Mouse (Mus musculus) forebrain, postnatal 0 days (tissue): Measurements from ENCODE around the gene Kars. TPM values are rescaled to one million over a fixed set of nuclear protein-coding genes. Genes with fewer than 3 reads are reported as not detected.

Experiments used
- ATAC-seq: fragments of 200-750 bp; cut with Nextera tagmentation; 2 replicates; pipeline ENCODE4 v1.8.0; 2017; ENCODE audit warnings: mild to moderate bottlenecking, moderate library complexity
- DNase-seq: peaks from one replicate; pipeline ENCODE4 v3.0.0-alpha.2; 2015
- H3K27ac ChIP-seq: fragments of 300-500 bp; sonication (generic); 2 replicates; pipeline ENCODE4 v1.5.1; 2014; ENCODE audit warnings: low read depth, mild to moderate bottlenecking, antibody characterized with exemption, low read length, moderate library complexity, mixed read lengths
- H3K27me3 ChIP-seq: fragments of 300-500 bp; sonication (generic); 2 replicates; pipeline ENCODE4 v1.6.1; 2014; ENCODE audit warnings: mild to moderate bottlenecking, low read length, mixed read lengths; ENCODE audit not compliant: insufficient read depth
- H3K36me3 ChIP-seq: fragments of 300-500 bp; sonication (generic); 2 replicates; pipeline ENCODE4 v1.6.1; 2014; ENCODE audit warnings: mild to moderate bottlenecking, moderate library complexity; ENCODE audit not compliant: insufficient read depth
- H3K4me1 ChIP-seq: fragments of 300-500 bp; sonication (generic); 2 replicates; pipeline ENCODE4 v1.6.1; 2014; ENCODE audit warnings: antibody characterized with exemption; ENCODE audit not compliant: insufficient read depth
- H3K4me2 ChIP-seq: fragments of 300-500 bp; sonication (generic); 2 replicates; pipeline ENCODE4 v1.6.1; 2014; ENCODE audit warnings: low read depth, mild to moderate bottlenecking, moderate library complexity
- H3K4me3 ChIP-seq: fragments of 300-500 bp; sonication (generic); 2 replicates; pipeline ENCODE4 v1.5.1; 2014; ENCODE audit warnings: low read depth, low read length, mixed read lengths
- H3K9ac ChIP-seq: fragments of 300-500 bp; sonication (generic); 2 replicates; pipeline ENCODE4 v1.6.1; 2014; ENCODE audit warnings: mild to moderate bottlenecking
- H3K9me3 ChIP-seq: fragments of 300-500 bp; sonication (generic); 2 replicates; pipeline ENCODE4 v1.6.1; 2016; ENCODE audit warnings: low read length
- CTCF ChIP-seq: sonication (generic); IDR thresholded peaks from 2 replicates; pipeline ENCODE4 v1.5.1; 2016; ENCODE audit warnings: antibody characterized with exemption, control low read depth, low read depth
- WGBS: fragments of 180-500 bp; shearing (Covaris S2); extraction: QIAGEN DNeasy Blood & Tissue Kit; methylation state at CpG from one replicate; pipeline ENCODE4 v1.1.7; 2014; 5-methylcytosine and 5-hydroxymethylcytosine counted together
- polyA plus RNA-seq: library from polyadenylated mRNA; unstranded; fragments of >200 nt; fragmentation: Nextera tagmentation; extraction: Ambion mirVana; gene quantifications from 2 replicates; pipeline ENCODE4 v1.2.1, GENCODE M21; 2015
- total RNA-seq: library from RNA; depleted of rRNA; stranded (reverse); fragments of >200 nt; gene quantifications from 2 replicates; pipeline ENCODE4 v1.2.3, GENCODE M21; 2014; rRNA removed

Gene Kars
- total and polyA plus RNA-seq, 2 experiments from 2014 or later = 125 to 165 TPM

DNA sequence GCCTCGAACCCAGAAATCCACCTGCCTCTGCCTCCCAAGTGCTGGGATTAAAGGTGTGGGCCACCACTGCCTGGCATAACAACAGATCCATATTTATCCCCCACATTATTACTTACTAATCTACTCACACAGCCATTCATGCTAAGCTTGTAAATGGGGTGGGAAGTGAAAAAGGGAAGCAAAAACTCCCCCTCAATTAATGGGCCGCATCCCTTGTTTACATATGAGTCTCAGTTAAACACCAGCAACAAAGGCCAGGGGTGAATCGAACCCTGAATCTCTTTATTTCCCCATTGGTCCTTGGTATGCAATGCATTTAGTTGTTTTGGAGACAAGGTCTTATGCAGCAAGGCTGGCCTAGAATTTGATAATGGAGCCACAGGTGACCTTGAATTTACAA lies 60.3 kb downstream of the Kars start:
- no peaks in the 10 kb centered on the region for H3K27me3 ChIP-seq
- no peaks in the 10 kb centered on the region for H3K9me3 ChIP-seq
- no peak overlapping the region for H3K9ac ChIP-seq
- ATAC-seq (no peak), DNase-seq (no peak)
- no peak overlapping the region for H3K4me3 ChIP-seq
- WGBS = 87% methylated on average over 3 of the region's 3 CpGs
- no peak for TF ChIP-seq CTCF
- H3K36me3 ChIP-seq = peaks cover 62% of the 10 kb centered on the region
- H3K27ac ChIP-seq = no peak overlapping the region
- no peak overlapping the region for H3K4me2 ChIP-seq
- no peaks in the 10 kb centered on the region for H3K4me1 ChIP-seq

DNA sequence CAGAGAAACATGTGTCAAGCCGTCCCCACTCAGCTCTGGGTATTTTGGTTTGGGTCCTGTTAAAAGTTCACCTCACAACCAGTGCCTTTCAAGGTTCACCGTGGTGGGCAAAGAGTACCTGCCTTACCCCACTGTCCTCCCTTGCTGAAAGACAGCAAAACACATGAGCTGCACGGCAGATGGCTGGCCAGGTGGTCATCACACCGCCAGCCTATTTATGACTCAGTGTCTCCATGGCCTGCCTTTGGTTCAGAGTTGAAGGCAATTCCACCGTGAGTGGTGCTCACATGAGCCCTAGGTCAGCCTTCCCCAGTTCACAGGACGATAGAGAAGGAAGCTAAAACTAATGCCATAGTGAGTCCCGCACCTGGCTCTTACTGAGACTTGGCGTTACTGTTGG lies 63.2 kb downstream of the Kars start:
- TF ChIP-seq CTCF = no peak
- WGBS = 90% methylated on average over 8 of the region's 8 CpGs
- ATAC-seq (no peak), DNase-seq (no peak)
- Histone ChIP-seq H3K36me3 (peaks cover 68% of the 10 kb centered on the region), H3K9ac (no peak overlapping the region), H3K4me3 (no peak overlapping the region), H3K9me3 (no peaks in the 10 kb centered on the region), H3K27me3 (no peaks in the 10 kb centered on the region), H3K27ac (no peak overlapping the region), H3K4me1 (no peaks in the 10 kb centered on the region), H3K4me2 (no peak overlapping the region)

DNA sequence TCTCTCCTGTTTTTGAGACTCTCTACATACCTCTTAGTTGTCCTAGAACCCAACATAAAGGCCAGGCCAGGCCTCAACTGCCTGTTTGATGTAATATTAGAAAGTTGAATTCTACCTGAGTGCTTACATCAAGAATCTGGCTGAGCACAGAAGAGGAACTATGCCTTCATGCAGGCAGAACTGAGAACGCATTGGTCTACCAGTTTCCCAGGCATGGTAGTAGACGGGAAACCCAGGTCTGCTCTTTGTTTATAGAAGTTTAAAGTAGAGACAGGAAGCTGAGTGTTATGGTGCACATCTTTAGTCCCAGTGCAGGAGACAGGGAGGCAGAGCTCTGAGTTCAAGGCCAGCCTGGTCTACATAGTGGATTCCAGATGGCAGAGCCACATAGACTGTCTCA lies 64.0 kb downstream of the Kars start:
- 94% methylated on average over 2 of the region's 2 CpGs for WGBS

DNA sequence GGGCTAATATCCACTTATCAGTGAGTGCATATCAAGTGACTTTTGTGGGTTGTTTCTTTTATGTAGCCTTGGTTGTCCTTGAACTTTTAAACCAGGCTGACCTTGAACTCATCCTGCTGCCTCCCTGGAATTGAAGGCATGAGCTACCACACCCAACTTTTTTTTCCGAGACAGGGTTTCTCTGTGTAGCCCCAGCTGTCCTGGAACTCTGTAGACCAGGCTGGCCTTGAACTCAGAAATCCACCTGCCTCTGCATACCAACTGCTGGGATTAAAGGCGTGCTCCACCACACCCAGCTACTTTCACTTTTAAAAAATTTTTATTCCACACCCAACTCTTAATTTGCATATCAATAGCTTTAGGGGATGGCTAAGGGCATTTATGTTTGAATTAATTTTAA lies 67.6 kb downstream of the Kars start:
- no peak overlapping the region for H3K9ac ChIP-seq
- 0 out of 2 replicates have a peak, but pooled peaks cover 12% of the 10 kb centered on the region for H3K4me1 ChIP-seq
- DNase-seq (no peak), ATAC-seq (no peak)
- no peak for TF ChIP-seq CTCF
- H3K4me2 ChIP-seq = no peak overlapping the region
- no peaks in the 10 kb centered on the region for H3K27me3 ChIP-seq
- no peaks in the 10 kb centered on the region for H3K9me3 ChIP-seq
- peaks cover 52% of the 10 kb centered on the region for H3K36me3 ChIP-seq
- WGBS = 83% methylated on average over 2 of the region's 2 CpGs
- H3K27ac ChIP-seq = no peak overlapping the region
- no peak overlapping the region for H3K4me3 ChIP-seq

More for the DNA sequence above, 64.0 kb downstream of the Kars start:
- no peaks in the 10 kb centered on the region for H3K27me3 ChIP-seq
- no peaks in the 10 kb centered on the region for H3K9me3 ChIP-seq
- no peak for TF ChIP-seq CTCF
- peaks cover 68% of the 10 kb centered on the region for H3K36me3 ChIP-seq
- H3K4me2 ChIP-seq = no peak overlapping the region
- ATAC-seq (no peak), DNase-seq (no peak)
- H3K4me1 ChIP-seq = 0 out of 2 replicates have a peak, but pooled peaks cover under 1% of the 10 kb centered on the region
- H3K4me3 ChIP-seq = no peak overlapping the region
- no peak overlapping the region for H3K27ac ChIP-seq
- H3K9ac ChIP-seq = no peak overlapping the region

Other genes starting within 250 kb of the Kars start
- 121 and 128 TPM in 2 replicates for gene Cfdp1, start 157.0 kb downstream of the Kars start, total RNA-seq
- gene Cfdp1, start 157.0 kb downstream of the Kars start, polyA plus RNA-seq = 195 and 214 TPM in 2 replicates
- 3.0 and 3.6 TPM in 2 replicates for gene Tmem170, start 134.6 kb downstream of the Kars start, total RNA-seq
- gene Tmem170, start 134.6 kb downstream of the Kars start, polyA plus RNA-seq = 1.5 and 2.0 TPM in 2 replicates
- 1.5 and 3.7 TPM in 2 replicates for gene Chst5, start 100.9 kb downstream of the Kars start, total RNA-seq
- 1.8 and 2.6 TPM in 2 replicates for gene Chst5, start 100.9 kb downstream of the Kars start, polyA plus RNA-seq
- gene Tmem231, start 77.4 kb downstream of the Kars start, total RNA-seq = 15.9 and 19.9 TPM in 2 replicates
- 12.3 and 14.7 TPM in 2 replicates for gene Tmem231, start 77.4 kb downstream of the Kars start, polyA plus RNA-seq
- 155 and 165 TPM in 2 replicates for gene Gabarapl2, start 70.6 kb downstream of the Kars start, total RNA-seq
- gene Gabarapl2, start 70.6 kb downstream of the Kars start, polyA plus RNA-seq = 484 and 489 TPM in 2 replicates
- gene Adat1, start 19.0 kb downstream of the Kars start, total RNA-seq = 4.5 TPM in 2 replicates
- 3.4 and 4.3 TPM in 2 replicates for gene Adat1, start 19.0 kb downstream of the Kars start, polyA plus RNA-seq
- gene Terf2ip, start 75 bp upstream of the Kars start, total RNA-seq = 61.0 and 71.2 TPM in 2 replicates
- 31.6 and 61.5 TPM in 2 replicates for gene Terf2ip, start 75 bp upstream of the Kars start, polyA plus RNA-seq
- not detected in 2 replicates for gene Gm6793, start 3.7 kb upstream of the Kars start, total RNA-seq
- gene Gm6793, start 3.7 kb upstream of the Kars start, polyA plus RNA-seq = 0.16 and 0.35 TPM in 2 replicates